Mouse (Mus musculus) lung, adult 2 months (tissue): Measurements from ENCODE around the gene Tpk1. TPM values are rescaled to one million over a fixed set of nuclear protein-coding genes. Genes with fewer than 3 reads are reported as not detected.

Experiments used
- DNase-seq: peaks from one replicate; pipeline ENCODE4 v3.0.0; 2022
- H3K4me1 ChIP-seq: fragments of 200-500 bp; 2 replicates; pipeline ENCODE4 v1.6.1; 2011; ENCODE audit warnings: low read length; ENCODE audit not compliant: control insufficient read depth, insufficient read depth
- H3K4me3 ChIP-seq: fragments of 200-500 bp; replicated peaks from 2 replicates; pipeline ENCODE3; 2011; ENCODE audit warnings: low read depth, mild to moderate bottlenecking, control low read depth, low read length; ENCODE audit errors: extremely low read depth
- CTCF ChIP-seq: fragments of 200-500 bp; IDR thresholded peaks from 2 replicates; pipeline ENCODE4 v1.5.1; 2011; ENCODE audit warnings: mild to moderate bottlenecking, low read length, control low read depth; ENCODE audit not compliant: insufficient read depth
- POLR2A ChIP-seq: fragments of 200-500 bp; IDR thresholded peaks from 2 replicates; pipeline ENCODE4 v1.6.1; 2011; ENCODE audit warnings: low read depth, mild to moderate bottlenecking, control low read depth, low read length, borderline replicate concordance; ENCODE audit errors: extremely low read depth
- WGBS: fragments of 180-500 bp; shearing (Covaris S2); methylation state at CpG from one replicate; pipeline ENCODE4 v1.1.7; 2018; 5-methylcytosine and 5-hydroxymethylcytosine counted together
- polyA plus RNA-seq: library from polyadenylated mRNA; depleted of rRNA; stranded (reverse); fragments of >200 nt; gene quantifications from 2 replicates; pipeline ENCODE4 v1.2.3, GENCODE M21; 2012

Tpk1 gene
- polyA plus RNA-seq, 1 experiment, result 3.3 TPM

GRCm38 (mm10) chr6:43373206-43373605 lies 292.9 kb downstream of the Tpk1 start:
- no peak overlapping the region for H3K4me3 ChIP-seq
- H3K4me1 ChIP-seq, result no peaks in the 10 kb centered on the region
- WGBS, result 84% methylated on average over 5 of the region's 5 CpGs
- DNase-seq, result no peak
- TF ChIP-seq POLR2A, result no peak
- no peak for TF ChIP-seq CTCF

GRCm38 (mm10) chr6:43367434-43367945 lies 298.6 kb downstream of the Tpk1 start:
- Histone ChIP-seq H3K4me3 (no peak overlapping the region), H3K4me1 (no peaks in the 10 kb centered on the region)
- no peak for DNase-seq
- WGBS, result 51% methylated on average over 1 of the region's 1 CpGs
- TF ChIP-seq CTCF (no peak), POLR2A (no peak)

DNA sequence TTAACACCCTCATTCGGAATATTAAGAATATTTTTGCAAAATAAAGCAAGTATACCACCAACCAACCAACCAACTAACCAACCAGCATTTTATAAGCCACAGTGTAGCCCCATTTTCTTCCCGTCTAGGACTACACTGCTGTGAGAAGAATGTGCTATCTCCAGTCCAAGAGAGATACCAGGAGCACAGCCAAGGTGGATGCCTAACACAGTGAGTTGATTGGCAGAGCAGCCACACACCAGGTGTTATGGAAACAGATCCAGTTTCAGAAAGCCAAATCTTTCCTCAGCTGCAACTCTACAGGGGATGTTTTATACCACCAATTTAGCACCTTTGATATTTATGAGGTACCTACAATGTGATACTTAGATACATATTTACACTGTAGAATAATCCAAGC lies 299.1 kb downstream of the Tpk1 start:
- Histone ChIP-seq H3K4me1 (no peaks in the 10 kb centered on the region), H3K4me3 (no peak overlapping the region)
- TF ChIP-seq POLR2A (no peak), CTCF (no peak)
- no peak for DNase-seq
- 79% methylated on average over 2 of the region's 2 CpGs for WGBS

- TF ChIP-seq CTCF (no peak), POLR2A (no peak)
- DNase-seq, result no peak
- Histone ChIP-seq H3K4me3 (no peak overlapping the region), H3K4me1 (no peaks in the 10 kb centered on the region)
- WGBS, result 90% methylated on average over 3 of the region's 3 CpGs
These were observed 302.2 kb downstream of the Tpk1 start for GRCm38 (mm10) chr6:43363917-43364316.

DNA sequence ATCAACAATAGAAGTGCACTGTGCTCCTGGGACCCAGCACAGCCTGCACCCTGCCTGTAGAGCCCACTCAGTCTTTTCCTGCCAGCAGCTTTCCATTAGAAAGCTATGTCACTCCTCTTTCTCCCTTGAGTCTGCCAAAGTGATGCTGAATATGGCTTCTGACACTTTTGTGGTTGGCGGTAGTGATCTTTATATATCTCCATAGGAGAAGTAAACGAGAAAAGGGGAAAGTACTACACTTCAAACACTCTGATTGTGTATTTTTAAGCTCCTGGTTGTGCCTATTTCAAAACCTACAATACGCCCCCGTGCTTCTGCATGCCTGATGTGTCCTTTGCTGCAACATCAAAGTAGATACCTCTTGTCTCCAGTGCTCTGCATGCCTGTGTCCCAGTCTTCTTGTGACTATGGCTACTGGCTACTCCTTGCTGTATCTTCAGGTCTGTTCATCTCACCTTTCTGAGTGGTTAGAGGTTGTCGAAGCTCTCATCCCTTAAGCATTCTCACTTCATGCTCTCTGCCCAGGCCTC lies 302.7 kb downstream of the Tpk1 start:
- TF ChIP-seq CTCF (no peak), POLR2A (no peak)
- DNase-seq, result no peak
- 73% methylated on average over 5 of the region's 5 CpGs for WGBS
- no peak overlapping the region for H3K4me3 ChIP-seq
- no peaks in the 10 kb centered on the region for H3K4me1 ChIP-seq

- 71% methylated on average over 5 of the region's 5 CpGs for WGBS
- TF ChIP-seq CTCF (no peak), POLR2A (no peak)
- H3K4me3 ChIP-seq, result no peak overlapping the region
- no peaks in the 10 kb centered on the region for H3K4me1 ChIP-seq
- DNase-seq, result no peak
These were observed 304.8 kb downstream of the Tpk1 start for GRCm38 (mm10) chr6:43361248-43361647.

- DNase-seq, result no peak
- Histone ChIP-seq H3K4me1 (no peaks in the 10 kb centered on the region), H3K4me3 (no peak overlapping the region)
- TF ChIP-seq CTCF (no peak), POLR2A (no peak)
- 80% methylated on average over 3 of the region's 3 CpGs for WGBS
These were observed 305.9 kb downstream of the Tpk1 start for GRCm38 (mm10) chr6:43360214-43360613.

- WGBS, result 75% methylated on average over 9 of the region's 9 CpGs
These were observed 311.4 kb downstream of the Tpk1 start for GRCm38 (mm10) chr6:43354562-43355241.

DNA sequence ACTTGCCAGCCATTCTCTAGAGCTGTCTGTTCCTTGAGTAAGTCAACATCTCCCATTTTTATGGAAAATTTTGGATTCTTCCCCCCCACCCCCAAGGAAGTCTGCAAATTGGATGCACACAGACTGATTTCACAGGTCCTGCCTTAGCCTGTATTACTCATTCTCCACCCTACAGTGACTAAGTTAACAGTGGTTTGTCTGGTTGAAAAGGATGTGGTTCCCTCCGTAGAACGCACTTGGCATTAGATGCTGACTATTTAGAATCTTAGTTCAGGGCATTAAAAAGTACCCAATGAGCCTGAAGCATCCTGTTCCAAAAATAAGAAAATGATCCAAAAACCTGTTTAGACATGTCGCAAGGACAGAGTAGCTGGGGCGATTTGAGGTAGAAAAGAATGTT lies 312.6 kb downstream of the Tpk1 start:
- Histone ChIP-seq H3K4me1 (no peaks in the 10 kb centered on the region), H3K4me3 (no peak overlapping the region)
- TF ChIP-seq POLR2A, result no peak
- no peak for TF ChIP-seq CTCF
- DNase-seq, result no peak
- WGBS, result 93% methylated on average over 4 of the region's 4 CpGs

More at GRCm38 (mm10) chr6:43354562-43355241, 311.4 kb downstream of the Tpk1 start:
- TF ChIP-seq CTCF, result no peak
- TF ChIP-seq POLR2A, result no peak
- DNase-seq, result no peak
- H3K4me1 ChIP-seq, result no peaks in the 10 kb centered on the region
- no peak overlapping the region for H3K4me3 ChIP-seq

DNA sequence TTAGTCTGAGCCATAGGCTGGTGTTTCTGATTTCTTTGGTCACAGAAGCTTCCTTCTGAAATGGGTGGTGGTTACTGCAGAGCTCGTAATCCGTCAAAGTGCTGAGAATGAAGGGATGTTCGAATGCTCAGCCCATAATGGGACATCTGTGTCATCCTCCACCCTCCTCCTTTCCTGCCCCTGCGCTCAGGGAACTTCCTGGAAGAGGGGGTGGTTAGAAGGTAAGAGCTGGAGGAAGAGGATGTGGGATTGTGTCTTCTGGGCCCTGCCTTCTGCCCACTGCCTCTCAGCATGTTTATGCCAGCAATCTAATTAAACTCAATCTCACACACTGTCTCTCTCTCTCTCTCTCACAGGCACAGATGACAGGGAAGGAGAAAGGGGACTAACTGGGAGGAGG lies 317.0 kb downstream of the Tpk1 start:
- no peaks in the 10 kb centered on the region for H3K4me1 ChIP-seq
- TF ChIP-seq CTCF (no peak), POLR2A (no peak)
- WGBS, result 53% methylated on average over 4 of the region's 4 CpGs
- DNase-seq, result no peak
- no peak overlapping the region for H3K4me3 ChIP-seq

- no peak overlapping the region for H3K4me3 ChIP-seq
- H3K4me1 ChIP-seq, result peaks cover 2% of the 10 kb centered on the region; the same call in 1 of the 2 replicates
- DNase-seq, result no peak
- TF ChIP-seq CTCF (no peak), POLR2A (no peak)
- WGBS, result 98% methylated on average over 1 of the region's 1 CpGs
These were observed 318.4 kb downstream of the Tpk1 start for GRCm38 (mm10) chr6:43347637-43348036.
